Mouse (Mus musculus) hindbrain, postnatal 0 days (tissue): Measurements from ENCODE around the gene Huwe1. TPM values are rescaled to one million over a fixed set of nuclear protein-coding genes. Genes with fewer than 3 reads are reported as not detected.
A peak's percentile ranks its signal among the peaks of the same experiment; 100 is the strongest.

Source experiments
- ATAC-seq: fragments of 200-750 bp; cut with Nextera tagmentation; 2 replicates; pipeline ENCODE4 v1.8.0; 2017; ENCODE audit warnings: mild to moderate bottlenecking, moderate TSS enrichment, moderate library complexity
- DNase-seq: peaks from one replicate; pipeline ENCODE4 v3.0.0-alpha.2; 2015; ENCODE audit warnings: low spot score
- H3K27ac ChIP-seq: fragments of 300-500 bp; sonication (generic); 2 replicates; pipeline ENCODE4 v1.5.1; 2014; ENCODE audit warnings: mild to moderate bottlenecking
- H3K27me3 ChIP-seq: fragments of 300-500 bp; sonication (generic); 2 replicates; pipeline ENCODE4 v1.6.1; 2014; ENCODE audit warnings: low read length, mixed read lengths; ENCODE audit not compliant: insufficient read depth
- H3K36me3 ChIP-seq: fragments of 300-500 bp; sonication (generic); 2 replicates; pipeline ENCODE4 v1.6.1; 2014; ENCODE audit warnings: low read length, mixed read lengths; ENCODE audit not compliant: insufficient read depth
- H3K4me1 ChIP-seq: fragments of 300-500 bp; sonication (generic); 2 replicates; pipeline ENCODE4 v1.6.1; 2014; ENCODE audit warnings: antibody characterized with exemption, low read length, mixed read lengths; ENCODE audit not compliant: insufficient read depth
- H3K4me2 ChIP-seq: fragments of 300-500 bp; sonication (generic); 2 replicates; pipeline ENCODE4 v1.6.1; 2014; ENCODE audit warnings: low read depth, mild to moderate bottlenecking, low read length, moderate library complexity, mixed read lengths
- H3K4me3 ChIP-seq: fragments of 300-500 bp; sonication (generic); 2 replicates; pipeline ENCODE4 v1.5.1; 2014; ENCODE audit warnings: low read length
- H3K9ac ChIP-seq: fragments of 300-500 bp; sonication (generic); replicated peaks from 2 replicates; pipeline ENCODE4 v1.6.1; 2014; ENCODE audit warnings: mild to moderate bottlenecking, low read length, moderate library complexity, mixed read lengths
- H3K9me3 ChIP-seq: fragments of 300-500 bp; sonication (generic); 2 replicates; pipeline ENCODE4 v1.6.1; 2016; ENCODE audit warnings: low read length, mixed read lengths
- CTCF ChIP-seq: IDR thresholded peaks from 2 replicates; pipeline ENCODE4 v1.5.1; 2016; ENCODE audit warnings: antibody characterized with exemption, control low read depth, low read depth
- WGBS: fragments of 180-500 bp; shearing (Covaris S2); extraction: QIAGEN DNeasy Blood & Tissue Kit; methylation state at CpG from one replicate; pipeline ENCODE4 v1.1.7; 2014; 5-methylcytosine and 5-hydroxymethylcytosine counted together
- polyA plus RNA-seq: library from polyadenylated mRNA; unstranded; fragments of >200 nt; fragmentation: Nextera tagmentation; extraction: Ambion mirVana; gene quantifications from 2 replicates; pipeline ENCODE4 v1.2.1, GENCODE M21; 2015
- total RNA-seq: library from RNA; depleted of rRNA; stranded (reverse); fragments of >200 nt; gene quantifications from 2 replicates; pipeline ENCODE4 v1.2.3, GENCODE M21; 2014; rRNA removed

Huwe1 gene
- 131 and 140 TPM in 2 replicates for total RNA-seq
- polyA plus RNA-seq: 30.0 and 36.1 TPM in 2 replicates

DNA sequence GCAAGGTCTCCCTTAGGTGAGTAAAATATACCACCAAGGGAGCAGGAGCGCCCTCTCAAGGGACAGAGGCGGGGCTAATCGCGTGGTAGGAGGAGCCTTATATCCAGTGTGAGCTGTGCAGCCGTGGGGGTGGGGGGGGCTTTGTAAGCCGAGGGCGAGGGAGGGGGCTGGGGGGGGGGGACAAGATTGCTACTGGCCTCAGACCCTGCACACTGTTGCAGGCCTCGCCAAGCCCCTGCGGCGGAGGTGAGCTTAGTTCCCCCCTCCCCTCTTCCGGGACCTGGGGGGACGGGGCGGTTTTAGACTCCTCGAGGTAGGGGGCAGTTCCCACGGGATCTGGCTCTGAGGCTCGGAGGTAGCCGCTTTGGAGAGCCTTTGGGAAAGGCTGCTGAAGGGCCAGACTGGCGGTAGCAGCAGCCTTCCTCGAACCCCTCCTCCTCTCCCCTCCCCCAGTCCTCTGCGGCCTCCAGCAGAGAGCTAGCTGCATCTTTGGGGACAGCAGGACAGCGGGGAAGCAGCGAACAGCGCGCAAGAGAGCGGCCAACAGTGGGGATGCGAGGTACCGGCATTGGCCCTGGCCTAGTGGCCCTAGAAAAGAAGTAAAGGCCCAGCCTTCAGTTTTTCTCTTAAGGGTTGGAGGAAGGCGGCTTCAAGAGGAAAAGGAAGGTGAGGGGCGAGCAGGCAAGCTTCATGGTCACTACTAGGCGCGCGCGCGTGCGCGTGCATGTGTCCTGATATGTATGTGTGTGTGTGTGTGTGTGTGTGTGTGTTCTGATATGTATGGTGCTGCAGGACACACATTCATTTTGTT, at the start of gene Huwe1:
Gene Huwe1, plus strand, starts transcription at position 107 of the 811 bp plus-strand sequence.
- peak; percentile 45 for ATAC-seq
- no peaks in the 10 kb centered on the region for H3K9me3 ChIP-seq
- WGBS: 34% methylated on average over 28 of the region's 36 CpGs
- peak within 1 kb of the TSS; percentile 52 for H3K4me3 ChIP-seq
- H3K9ac ChIP-seq: peak within 1 kb of the TSS; percentile 82
- peak within 1 kb of the TSS; percentile 96 for H3K27ac ChIP-seq
- peak within 1 kb of the TSS; percentile 58 for H3K4me2 ChIP-seq
- no peaks in the 10 kb centered on the region for H3K36me3 ChIP-seq
- peak; percentile 85 for DNase-seq
- no peaks in the 10 kb centered on the region for H3K27me3 ChIP-seq
- TF ChIP-seq CTCF: peak; percentile 13; the same call in 1 of the 2 replicates
- H3K4me1 ChIP-seq: no peaks in the 10 kb centered on the region

GRCm38 (mm10) chrX:151780348-151780747, 20.3 kb upstream of the Huwe1 start:
- Histone ChIP-seq H3K4me1 (no peaks in the 10 kb centered on the region), H3K36me3 (no peaks in the 10 kb centered on the region), H3K9ac (no peak overlapping the region), H3K27me3 (no peaks in the 10 kb centered on the region), H3K27ac (no peak overlapping the region), H3K9me3 (no peaks in the 10 kb centered on the region), H3K4me3 (no peak overlapping the region), H3K4me2 (no peak overlapping the region)
- ATAC-seq (no peak), DNase-seq (no peak)
- WGBS: 89% methylated on average over 1 of the region's 1 CpGs
- TF ChIP-seq CTCF: no peak

DNA sequence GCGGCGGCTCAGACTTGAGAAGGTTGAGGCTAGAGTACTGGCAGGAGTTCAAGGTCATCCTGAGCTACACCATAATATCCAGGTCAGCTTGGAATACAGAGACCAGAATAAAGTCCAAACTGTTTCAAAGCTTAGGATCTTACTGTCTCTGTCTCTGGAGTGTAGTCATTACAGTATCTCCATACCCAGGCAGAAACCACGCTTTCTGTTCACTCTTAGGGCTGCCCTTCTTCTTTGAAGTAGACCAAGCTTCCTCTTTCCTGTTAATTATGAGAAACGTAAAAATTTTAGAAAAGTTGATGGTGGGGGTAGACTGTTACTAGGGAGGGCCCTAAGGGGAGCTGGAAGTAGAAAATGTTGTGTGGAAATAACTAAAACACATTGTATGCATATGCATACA, 17.7 kb upstream of the Huwe1 start:
- 80% methylated on average over 4 of the region's 4 CpGs for WGBS
- Histone ChIP-seq H3K9me3 (no peaks in the 10 kb centered on the region), H3K27me3 (no peaks in the 10 kb centered on the region), H3K4me2 (no peak overlapping the region), H3K36me3 (no peaks in the 10 kb centered on the region), H3K4me3 (no peak overlapping the region), H3K27ac (no peak overlapping the region), H3K9ac (no peak overlapping the region), H3K4me1 (no peaks in the 10 kb centered on the region)
- no peak for ATAC-seq
- no peak for DNase-seq
- TF ChIP-seq CTCF: no peak

DNA sequence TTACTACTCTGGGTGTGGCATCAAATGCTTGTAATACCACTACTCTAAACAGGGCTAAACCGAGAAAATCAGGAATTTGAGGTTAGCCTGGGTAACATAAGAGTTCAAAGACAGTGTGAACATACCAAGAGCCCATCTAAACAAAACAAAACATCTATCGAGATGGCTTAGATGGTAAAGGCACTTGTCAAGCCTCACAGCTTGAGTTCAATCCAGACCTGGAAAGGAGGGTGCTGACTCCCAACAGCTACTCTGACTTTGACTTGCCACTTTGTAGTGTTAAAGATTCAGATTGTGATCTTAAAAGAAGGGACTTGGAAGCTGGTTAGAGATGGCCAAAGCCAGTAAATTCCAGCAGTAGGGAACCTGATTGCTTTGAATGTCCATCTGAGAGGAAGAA, 7.8 kb upstream of the Huwe1 start:
- Histone ChIP-seq H3K27ac (no peak overlapping the region), H3K27me3 (no peaks in the 10 kb centered on the region), H3K4me3 (no peak overlapping the region), H3K4me2 (no peak overlapping the region), H3K36me3 (no peaks in the 10 kb centered on the region), H3K4me1 (no peaks in the 10 kb centered on the region), H3K9me3 (no peaks in the 10 kb centered on the region), H3K9ac (no peak overlapping the region)
- no peak for TF ChIP-seq CTCF
- 51% methylated on average over 2 of the region's 2 CpGs for WGBS
- DNase-seq: no peak
- ATAC-seq: no peak

DNA sequence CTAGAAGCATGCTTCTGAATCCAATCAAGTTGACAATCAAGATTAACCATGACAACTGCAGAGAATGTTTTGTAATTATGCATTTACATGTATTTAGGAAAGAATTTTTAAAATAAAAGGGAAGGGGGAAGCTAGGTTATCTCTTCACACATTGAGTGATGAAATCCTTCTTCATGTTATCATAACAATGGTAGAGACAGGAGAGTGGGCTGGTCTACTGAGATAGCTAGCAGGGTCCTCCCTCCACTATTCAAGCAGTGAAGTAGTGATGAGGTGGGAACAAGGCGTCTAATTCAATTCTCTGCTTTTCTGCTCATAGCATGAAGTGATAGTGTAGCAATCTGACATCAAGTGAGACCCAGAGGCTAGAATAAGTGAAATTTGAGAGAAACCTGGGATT, 2.6 kb upstream of the Huwe1 start:
- H3K9me3 ChIP-seq: no peaks in the 10 kb centered on the region
- H3K4me2 ChIP-seq: no peak overlapping the region
- no peak overlapping the region for H3K9ac ChIP-seq
- no peak for DNase-seq
- H3K27me3 ChIP-seq: no peaks in the 10 kb centered on the region
- no peak overlapping the region for H3K27ac ChIP-seq
- no peaks in the 10 kb centered on the region for H3K36me3 ChIP-seq
- 46% methylated on average over 1 of the region's 1 CpGs for WGBS
- H3K4me3 ChIP-seq: no peak overlapping the region
- no peak for TF ChIP-seq CTCF
- ATAC-seq: no peak
- H3K4me1 ChIP-seq: no peaks in the 10 kb centered on the region

GRCm38 (mm10) chrX:151802328-151802955, 1.8 kb downstream of the Huwe1 start:
- Histone ChIP-seq H3K4me3 (peak overlapping the region; percentile 49), H3K9me3 (no peaks in the 10 kb centered on the region), H3K36me3 (no peaks in the 10 kb centered on the region), H3K27ac (peak overlapping the region; percentile 90), H3K27me3 (no peaks in the 10 kb centered on the region), H3K9ac (peak overlapping the region; percentile 62), H3K4me1 (no peaks in the 10 kb centered on the region), H3K4me2 (peak overlapping the region; percentile 58)
- ATAC-seq (no peak), DNase-seq (peak; percentile 3)
- TF ChIP-seq CTCF: no peak
- WGBS: 33% methylated on average over 13 of the region's 13 CpGs
